Mouse (Mus musculus) lung, postnatal 0 days (tissue): ENCODE results near the gene Srpk2. TPM values are rescaled to one million over a fixed set of nuclear protein-coding genes. Genes with fewer than 3 reads are reported as not detected.

Experiments
- ATAC-seq: fragments of 200-750 bp; cut with Nextera tagmentation; 2 replicates; pipeline ENCODE4 v1.8.0; 2017; ENCODE audit warnings: moderate library complexity
- DNase-seq: peaks from one replicate; pipeline ENCODE4 v3.0.0-alpha.2; 2016; ENCODE audit warnings: low spot score
- H3K27ac ChIP-seq: fragments of 300-500 bp; sonication (generic); 2 replicates; pipeline ENCODE4 v1.5.1; 2014; ENCODE audit warnings: antibody characterized with exemption, mild to moderate bottlenecking, low read length, mixed read lengths
- H3K27me3 ChIP-seq: fragments of 300-500 bp; sonication (generic); replicated peaks from 2 replicates; pipeline ENCODE4 v1.6.1; 2014; ENCODE audit warnings: low read length, mixed read lengths; ENCODE audit not compliant: insufficient read depth
- H3K36me3 ChIP-seq: fragments of 300-500 bp; sonication (generic); 2 replicates; pipeline ENCODE4 v1.6.1; 2014; ENCODE audit warnings: low read length, mixed read lengths; ENCODE audit not compliant: insufficient read depth
- H3K4me1 ChIP-seq: fragments of 300-500 bp; sonication (generic); 2 replicates; pipeline ENCODE4 v1.6.1; 2014; ENCODE audit warnings: antibody characterized with exemption, low read depth, low read length, mixed read lengths; ENCODE audit not compliant: insufficient read depth
- H3K4me2 ChIP-seq: fragments of 300-500 bp; sonication (generic); replicated peaks from 2 replicates; pipeline ENCODE4 v1.6.1; 2014; ENCODE audit warnings: low read depth, mild to moderate bottlenecking, low read length, moderate library complexity, mixed read lengths
- H3K4me3 ChIP-seq: fragments of 300-500 bp; sonication (generic); 2 replicates; pipeline ENCODE4 v1.5.1; 2014; ENCODE audit warnings: low read depth, low read length
- H3K9ac ChIP-seq: fragments of 300-500 bp; sonication (generic); replicated peaks from 2 replicates; pipeline ENCODE4 v1.6.1; 2014; ENCODE audit warnings: low read depth, mild to moderate bottlenecking
- H3K9me3 ChIP-seq: fragments of 300-500 bp; sonication (generic); 2 replicates; pipeline ENCODE4 v1.6.1; 2016; ENCODE audit warnings: low read length, mixed read lengths
- CTCF ChIP-seq: IDR thresholded peaks from 2 replicates; pipeline ENCODE4 v1.5.1; 2016; ENCODE audit warnings: antibody characterized with exemption, mild to moderate bottlenecking
- EP300 ChIP-seq: IDR thresholded peaks from 2 replicates; pipeline ENCODE4 v1.6.1; 2016; ENCODE audit warnings: antibody characterized with exemption, mild to moderate bottlenecking, control low read depth
- WGBS: fragments of 180-500 bp; shearing (Covaris S2); extraction: QIAGEN DNeasy Blood & Tissue Kit; methylation state at CpG from one replicate; pipeline ENCODE4 v1.1.7; 2014; 5-methylcytosine and 5-hydroxymethylcytosine counted together
- polyA plus RNA-seq: library from polyadenylated mRNA; unstranded; fragments of >200 nt; fragmentation: Nextera tagmentation; extraction: Ambion mirVana; gene quantifications from 2 replicates; pipeline ENCODE4 v1.2.1, GENCODE M21; 2015

Gene Srpk2
- 38.1 and 43.8 TPM in 2 replicates for polyA plus RNA-seq

DNA sequence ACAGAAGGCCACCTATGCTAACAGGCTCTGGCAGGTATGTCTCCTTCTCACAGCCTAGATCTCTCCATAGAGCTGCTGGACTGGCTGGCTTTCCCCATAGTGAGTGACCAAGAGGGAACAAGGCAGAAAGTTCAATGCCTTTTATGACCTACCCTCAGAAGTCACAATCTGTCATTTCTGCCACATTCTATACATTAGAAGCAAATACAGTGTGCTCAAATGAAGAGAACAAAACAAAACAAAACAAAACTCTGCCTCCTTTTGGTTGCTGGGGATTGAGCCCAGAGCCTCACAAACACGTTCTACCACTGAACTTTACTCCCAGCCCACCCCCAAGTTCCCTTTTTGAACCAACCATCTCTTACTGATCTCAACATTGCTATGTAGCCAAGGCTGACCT, at the start of gene Srpk2:
Srpk2 (minus strand) TSS at position 101 of the 400 bp plus-strand sequence.
- no peak for TF ChIP-seq EP300
- TF ChIP-seq CTCF = no peak
- Histone ChIP-seq H3K4me2 (no peak within 1 kb of the TSS), H3K4me1 (no peaks in the 10 kb centered on the region), H3K27me3 (no peaks in the 10 kb centered on the region), H3K27ac (no peak within 1 kb of the TSS), H3K9ac (no peak within 1 kb of the TSS), H3K4me3 (no peak within 1 kb of the TSS), H3K36me3 (no peaks in the 10 kb centered on the region), H3K9me3 (no peaks in the 10 kb centered on the region)
- DNase-seq = no peak
- ATAC-seq = no peak
- WGBS = 64% methylated on average over 1 of the region's 1 CpGs

DNA sequence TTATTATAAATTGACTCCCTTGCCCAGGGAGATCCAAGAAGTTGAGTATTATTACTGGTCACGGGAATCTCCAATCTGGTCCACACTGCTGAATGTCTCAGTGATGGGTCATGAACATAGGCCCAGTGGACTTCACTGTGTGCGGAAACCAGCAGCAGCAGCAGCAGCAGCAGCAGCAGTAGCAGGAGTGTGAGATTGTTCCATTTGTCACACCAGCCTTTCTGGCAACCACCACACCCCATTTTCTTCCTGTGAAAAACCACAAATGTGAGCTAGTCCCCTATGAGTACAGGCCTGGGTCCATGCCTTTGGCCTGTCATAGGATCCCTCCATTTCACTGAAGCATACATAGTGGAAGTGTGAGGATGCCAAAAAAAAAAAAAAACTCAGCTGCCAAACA, 37.5 kb upstream of the Srpk2 start:
- WGBS = 92% methylated on average over 2 of the region's 2 CpGs
- DNase-seq (no peak), ATAC-seq (no peak)
- H3K36me3 ChIP-seq = no peaks in the 10 kb centered on the region
- no peak overlapping the region for H3K4me3 ChIP-seq
- no peaks in the 10 kb centered on the region for H3K27me3 ChIP-seq
- TF ChIP-seq CTCF (no peak), EP300 (no peak)
- no peak overlapping the region for H3K9ac ChIP-seq
- no peaks in the 10 kb centered on the region for H3K9me3 ChIP-seq
- H3K4me1 ChIP-seq = no peaks in the 10 kb centered on the region
- H3K27ac ChIP-seq = no peak overlapping the region
- no peak overlapping the region for H3K4me2 ChIP-seq

DNA sequence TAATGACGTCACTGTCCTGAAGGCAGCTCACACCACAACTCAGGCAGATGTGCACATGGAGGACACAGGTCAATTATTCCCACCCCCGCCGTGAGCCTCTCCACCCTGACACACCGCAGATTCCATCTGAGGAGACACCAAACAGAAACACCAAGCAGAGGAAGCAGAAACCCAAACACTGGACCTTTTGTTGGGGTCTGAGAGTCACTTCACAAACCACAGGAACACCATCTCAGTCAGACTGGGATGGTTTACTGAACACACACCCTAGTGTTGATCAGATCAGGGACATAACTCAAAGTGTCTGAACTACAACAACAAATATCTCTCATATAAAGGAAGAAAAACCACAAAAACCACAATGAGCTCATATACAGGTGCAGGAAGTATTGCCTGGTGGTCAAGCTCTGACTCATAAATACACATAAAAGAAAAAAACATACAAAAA, 34.5 kb upstream of the Srpk2 start:
- H3K4me2 ChIP-seq = no peak overlapping the region
- 64% methylated on average over 4 of the region's 4 CpGs for WGBS

DNA sequence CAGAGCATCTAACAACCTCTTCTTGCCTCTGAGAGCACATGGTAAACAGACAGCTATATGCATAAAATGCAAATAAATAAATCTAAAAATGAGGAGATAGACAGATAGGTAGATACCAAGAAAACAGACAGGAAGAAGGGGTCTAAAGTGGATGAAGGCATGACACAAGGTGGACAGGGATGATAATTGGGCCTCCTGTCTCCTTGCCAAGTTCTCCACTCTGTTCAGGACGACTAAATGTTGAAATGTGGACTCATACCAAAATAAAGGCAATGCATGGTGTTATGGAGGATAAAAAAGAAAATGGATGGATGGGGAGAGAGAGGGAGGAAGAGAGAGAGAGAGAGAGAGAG, 33.7 kb upstream of the Srpk2 start:
- no peak for ATAC-seq

More for the DNA sequence above, 34.5 kb upstream of the Srpk2 start:
- Histone ChIP-seq H3K9me3 (no peaks in the 10 kb centered on the region), H3K36me3 (no peaks in the 10 kb centered on the region), H3K27me3 (no peaks in the 10 kb centered on the region), H3K27ac (no peak overlapping the region), H3K9ac (no peak overlapping the region), H3K4me1 (no peaks in the 10 kb centered on the region), H3K4me3 (no peak overlapping the region)
- DNase-seq = no peak
- no peak for TF ChIP-seq EP300
- no peak for TF ChIP-seq CTCF
- ATAC-seq = no peak

GRCm38 (mm10) chr5:23717469-23718181, 33.2 kb upstream of the Srpk2 start:
- no peak overlapping the region for H3K4me3 ChIP-seq
- H3K4me1 ChIP-seq = no peaks in the 10 kb centered on the region
- no peak overlapping the region for H3K4me2 ChIP-seq
- H3K36me3 ChIP-seq = no peaks in the 10 kb centered on the region
- H3K27me3 ChIP-seq = no peaks in the 10 kb centered on the region
- no peak overlapping the region for H3K9ac ChIP-seq
- H3K27ac ChIP-seq = no peak overlapping the region
- ATAC-seq (no peak), DNase-seq (no peak)
- WGBS = 70% methylated on average over 3 of the region's 3 CpGs
- TF ChIP-seq EP300 = no peak
- no peak for TF ChIP-seq CTCF
- no peaks in the 10 kb centered on the region for H3K9me3 ChIP-seq

More for the DNA sequence above, 33.7 kb upstream of the Srpk2 start:
- Histone ChIP-seq H3K27me3 (no peaks in the 10 kb centered on the region), H3K9me3 (no peaks in the 10 kb centered on the region), H3K9ac (no peak overlapping the region), H3K27ac (no peak overlapping the region), H3K4me1 (no peaks in the 10 kb centered on the region), H3K4me3 (no peak overlapping the region), H3K4me2 (no peak overlapping the region), H3K36me3 (no peaks in the 10 kb centered on the region)
- WGBS = 38% methylated on average over 1 of the region's 1 CpGs
- no peak for TF ChIP-seq CTCF
- no peak for TF ChIP-seq EP300
- DNase-seq = no peak

GRCm38 (mm10) chr5:23713401-23714335, 29.3 kb upstream of the Srpk2 start:
- Histone ChIP-seq H3K9ac (no peak overlapping the region), H3K4me1 (no peaks in the 10 kb centered on the region)
- WGBS = 87% methylated on average over 8 of the region's 8 CpGs

More at GRCm38 (mm10) chr5:23713401-23714335, 29.3 kb upstream of the Srpk2 start:
- DNase-seq = peak; percentile 5
- Histone ChIP-seq H3K36me3 (no peaks in the 10 kb centered on the region), H3K9me3 (no peaks in the 10 kb centered on the region), H3K4me2 (no peak overlapping the region), H3K4me3 (no peak overlapping the region), H3K27me3 (no peaks in the 10 kb centered on the region), H3K27ac (no peak overlapping the region)
- no peak for TF ChIP-seq EP300
- no peak; the same call in 1 of the 2 replicates for TF ChIP-seq CTCF
- no peak for ATAC-seq
